Mouse (Mus musculus) neural tube, embryonic 13.5 days (tissue): ENCODE data around the gene Gtf3c3. TPM values are rescaled to one million over a fixed set of nuclear protein-coding genes. Genes with fewer than 3 reads are reported as not detected.

Experiments used
- ATAC-seq: fragments of 200-750 bp; cut with Nextera tagmentation; 2 replicates; pipeline ENCODE4 v1.8.0; 2017; ENCODE audit warnings: low read depth, mild to moderate bottlenecking, moderate TSS enrichment, moderate library complexity
- H3K27ac ChIP-seq: fragments of 300-500 bp; sonication (generic); replicated peaks from 2 replicates; pipeline ENCODE4 v1.5.1; 2015; ENCODE audit warnings: moderate library complexity, mild to moderate bottlenecking, inconsistent platforms
- H3K27me3 ChIP-seq: fragments of 300-500 bp; sonication (generic); 2 replicates; pipeline ENCODE4 v1.6.1; 2015; ENCODE audit warnings: mild to moderate bottlenecking, inconsistent platforms
- H3K36me3 ChIP-seq: fragments of 300-500 bp; sonication (generic); 2 replicates; pipeline ENCODE4 v1.6.1; 2015; ENCODE audit warnings: mild to moderate bottlenecking, inconsistent platforms
- H3K4me1 ChIP-seq: fragments of 300-500 bp; sonication (generic); replicated peaks from 2 replicates; pipeline ENCODE4 v1.6.1; 2015; ENCODE audit warnings: inconsistent platforms
- H3K4me2 ChIP-seq: fragments of 300-500 bp; sonication (generic); 2 replicates; pipeline ENCODE4 v1.6.1; 2015; ENCODE audit warnings: inconsistent platforms, mild to moderate bottlenecking, moderate library complexity
- H3K4me3 ChIP-seq: fragments of 300-500 bp; sonication (generic); 2 replicates; pipeline ENCODE4 v1.5.1; 2015; ENCODE audit warnings: mild to moderate bottlenecking, inconsistent platforms
- H3K9ac ChIP-seq: fragments of 300-500 bp; sonication (generic); 2 replicates; pipeline ENCODE4 v1.6.1; 2015; ENCODE audit warnings: moderate library complexity, mild to moderate bottlenecking, inconsistent platforms
- H3K9me3 ChIP-seq: fragments of 300-500 bp; sonication (generic); 2 replicates; pipeline ENCODE4 v1.6.1; 2016; ENCODE audit warnings: inconsistent platforms
- WGBS: fragments of 180-500 bp; shearing (Covaris S2); methylation state at CpG from one replicate; pipeline ENCODE4 v1.1.7; 2015; 5-methylcytosine and 5-hydroxymethylcytosine counted together
- polyA plus RNA-seq: library from polyadenylated mRNA; unstranded; fragments of >200 nt; fragmentation: Nextera tagmentation; extraction: Ambion mirVana; gene quantifications from 2 replicates; pipeline ENCODE4 v1.2.1, GENCODE M21; 2015

The Gtf3c3 gene
- polyA plus RNA-seq: 21.6 and 23.0 TPM in 2 replicates

DNA sequence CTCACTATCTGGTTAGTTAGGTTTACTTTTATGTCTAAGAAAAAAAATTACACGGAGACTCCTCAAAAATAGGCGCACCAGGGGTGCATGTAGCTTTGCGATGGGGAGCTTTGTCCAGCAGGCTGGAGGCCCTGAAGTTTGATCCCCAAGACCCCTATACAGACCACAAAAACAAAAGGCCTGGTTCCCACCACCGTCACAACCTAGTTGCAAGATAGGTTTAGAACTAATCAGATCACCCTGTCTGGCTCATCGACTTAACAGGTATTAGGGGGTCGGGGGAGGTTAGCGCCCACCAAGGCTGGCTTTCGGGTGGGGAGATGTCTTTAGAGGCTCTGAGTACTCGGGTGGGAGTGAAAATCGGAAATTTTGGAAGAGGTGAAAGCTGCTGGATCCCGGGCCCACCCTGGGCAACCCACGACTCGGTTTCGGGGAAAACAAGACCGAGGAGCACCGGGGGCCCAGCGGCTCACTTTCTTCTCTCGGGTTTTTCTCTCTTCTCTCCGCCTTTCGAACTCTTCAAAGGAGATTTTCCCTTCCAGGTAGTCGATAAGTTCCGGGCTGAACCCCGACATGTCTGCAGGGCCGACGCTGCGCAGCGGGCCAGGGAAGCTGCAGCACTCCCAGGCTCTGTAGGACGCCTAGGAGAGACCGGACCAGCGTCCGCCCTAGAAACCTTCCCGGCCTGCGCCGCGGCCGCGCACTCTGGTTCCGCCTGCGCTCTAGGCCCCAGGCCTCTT, at the start of gene Gtf3c3:
Gene Gtf3c3 (minus strand): TSS at position 632 of the 740 bp plus-strand sequence.
- Histone ChIP-seq H3K9me3 (no peaks in the 10 kb centered on the region), H3K9ac (peak within 1 kb of the TSS; percentile 83), H3K4me2 (peak within 1 kb of the TSS; percentile 87), H3K27ac (no peak within 1 kb of the TSS), H3K27me3 (no peaks in the 10 kb centered on the region; the same call in 1 of the 2 replicates), H3K36me3 (peaks cover 5% of the 10 kb centered on the region), H3K4me1 (peaks cover 26% of the 10 kb centered on the region), H3K4me3 (peak within 1 kb of the TSS; percentile 67)
- ATAC-seq: peak; percentile 100
- WGBS: 4% methylated on average over 39 of the region's 39 CpGs

DNA sequence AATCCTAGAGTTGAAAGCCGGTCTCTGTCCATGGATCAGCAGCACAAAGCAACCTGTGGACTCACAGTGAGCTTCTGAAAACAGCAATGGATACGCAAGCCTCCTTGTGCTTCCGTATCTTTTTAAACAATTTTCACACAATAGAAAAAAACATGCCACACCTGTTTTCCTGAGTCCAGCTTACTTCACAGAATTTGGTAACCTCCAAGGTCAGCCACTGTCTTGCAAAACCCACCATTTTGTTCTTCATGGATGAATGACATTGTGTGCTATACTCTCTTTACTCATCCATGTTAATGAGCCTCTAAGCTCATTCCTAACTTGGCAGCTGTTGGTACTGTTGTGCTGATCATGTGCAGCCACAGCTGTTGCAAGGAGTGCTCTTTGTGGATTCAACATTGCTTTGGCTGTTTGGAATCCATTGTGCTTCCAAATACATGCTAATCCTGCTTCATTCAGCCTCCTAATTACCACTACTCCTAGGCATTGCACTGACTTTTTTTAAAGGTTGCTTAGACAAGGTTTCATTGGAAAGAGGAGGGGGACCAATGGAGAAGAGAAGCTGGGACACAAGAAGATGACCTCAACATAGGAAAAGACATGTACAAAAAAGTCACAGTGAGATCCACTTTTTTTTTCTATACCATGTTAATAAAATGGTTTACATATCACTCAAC, 46.1 kb upstream of the Gtf3c3 start:
- 91% methylated on average over 3 of the region's 3 CpGs for WGBS
- no peak for ATAC-seq
- Histone ChIP-seq H3K4me3 (no peak overlapping the region), H3K27me3 (no peaks in the 10 kb centered on the region), H3K9me3 (no peaks in the 10 kb centered on the region), H3K27ac (no peak overlapping the region), H3K9ac (no peak overlapping the region), H3K4me1 (no peaks in the 10 kb centered on the region), H3K36me3 (peaks cover 66% of the 10 kb centered on the region), H3K4me2 (no peak overlapping the region)

- ATAC-seq: no peak
- no peaks in the 10 kb centered on the region for H3K9me3 ChIP-seq
- no peaks in the 10 kb centered on the region for H3K4me1 ChIP-seq
- peaks cover 49% of the 10 kb centered on the region for H3K36me3 ChIP-seq
- no peak overlapping the region for H3K9ac ChIP-seq
- no peaks in the 10 kb centered on the region for H3K27me3 ChIP-seq
- H3K4me2 ChIP-seq: no peak overlapping the region
- H3K4me3 ChIP-seq: no peak overlapping the region
- no peak overlapping the region for H3K27ac ChIP-seq
- WGBS: 96% methylated on average over 12 of the region's 12 CpGs
Measured at GRCm38 (mm10) chr1:54480491-54480890, 41.7 kb upstream of the Gtf3c3 start.

GRCm38 (mm10) chr1:54468662-54469061, 29.9 kb upstream of the Gtf3c3 start:
- Histone ChIP-seq H3K9ac (no peak overlapping the region), H3K9me3 (no peaks in the 10 kb centered on the region), H3K27me3 (no peaks in the 10 kb centered on the region), H3K4me3 (no peak overlapping the region), H3K4me1 (no peaks in the 10 kb centered on the region), H3K4me2 (no peak overlapping the region), H3K27ac (no peak overlapping the region), H3K36me3 (peaks cover 3% of the 10 kb centered on the region; the same call in 1 of the 2 replicates)
- no peak for ATAC-seq

DNA sequence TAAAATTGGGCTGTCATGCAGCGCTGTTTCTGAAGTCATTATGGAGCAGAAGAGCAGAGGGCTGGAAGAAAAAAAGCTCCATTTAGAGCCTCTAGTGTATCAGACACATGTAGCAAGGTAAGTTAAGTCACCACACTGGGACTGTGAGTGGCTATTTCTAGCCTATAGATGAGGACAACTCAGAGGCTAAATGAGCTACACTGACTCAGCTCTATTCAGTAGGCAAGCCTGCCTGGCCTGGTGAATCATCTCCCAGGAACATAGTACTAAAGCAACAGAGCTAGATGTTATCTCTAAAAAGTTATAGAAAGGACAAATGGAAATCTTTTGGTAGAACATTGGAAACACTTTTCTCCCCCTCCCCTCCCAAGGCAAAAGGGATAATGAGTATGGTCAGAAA, 28.6 kb upstream of the Gtf3c3 start:
- Histone ChIP-seq H3K27ac (no peak overlapping the region), H3K27me3 (no peaks in the 10 kb centered on the region), H3K9me3 (no peaks in the 10 kb centered on the region), H3K4me1 (no peaks in the 10 kb centered on the region), H3K9ac (no peak overlapping the region), H3K4me2 (no peak overlapping the region), H3K4me3 (no peak overlapping the region), H3K36me3 (peaks cover 3% of the 10 kb centered on the region; the same call in 1 of the 2 replicates)
- whole genome bisulfite sequencing: 93% methylated on average over 1 of the region's 1 CpGs
- no peak for ATAC-seq

GRCm38 (mm10) chr1:54452116-54452515, 13.3 kb upstream of the Gtf3c3 start:
- ATAC-seq: no peak
- no peaks in the 10 kb centered on the region for H3K4me1 ChIP-seq
- H3K27ac ChIP-seq: no peak overlapping the region
- H3K9ac ChIP-seq: no peak overlapping the region
- H3K36me3 ChIP-seq: no peaks in the 10 kb centered on the region
- no peaks in the 10 kb centered on the region for H3K9me3 ChIP-seq
- H3K27me3 ChIP-seq: no peaks in the 10 kb centered on the region
- 82% methylated on average over 2 of the region's 2 CpGs for WGBS
- H3K4me3 ChIP-seq: no peak overlapping the region
- no peak overlapping the region for H3K4me2 ChIP-seq

GRCm38 (mm10) chr1:54448833-54449232, 10.1 kb upstream of the Gtf3c3 start:
- Histone ChIP-seq H3K4me1 (no peaks in the 10 kb centered on the region), H3K27me3 (0 out of 2 replicates have a peak, but pooled peaks cover 2% of the 10 kb centered on the region), H3K9me3 (no peaks in the 10 kb centered on the region), H3K36me3 (no peaks in the 10 kb centered on the region), H3K4me2 (no peak overlapping the region), H3K27ac (no peak overlapping the region), H3K9ac (no peak overlapping the region), H3K4me3 (no peak overlapping the region)
- WGBS: 84% methylated on average over 4 of the region's 4 CpGs
- ATAC-seq: no peak

- H3K4me1 ChIP-seq: peaks cover 4% of the 10 kb centered on the region; the same call in 1 of the 2 replicates
- peaks cover 2% of the 10 kb centered on the region; the same call in 1 of the 2 replicates for H3K27me3 ChIP-seq
- H3K4me2 ChIP-seq: no peak overlapping the region
- no peak for ATAC-seq
- H3K27ac ChIP-seq: no peak overlapping the region
- H3K36me3 ChIP-seq: no peaks in the 10 kb centered on the region
- no peaks in the 10 kb centered on the region for H3K9me3 ChIP-seq
- 56% methylated on average over 7 of the region's 7 CpGs for WGBS
- H3K4me3 ChIP-seq: no peak overlapping the region
- H3K9ac ChIP-seq: no peak overlapping the region
Measured at GRCm38 (mm10) chr1:54443641-54444040, 4.9 kb upstream of the Gtf3c3 start.

DNA sequence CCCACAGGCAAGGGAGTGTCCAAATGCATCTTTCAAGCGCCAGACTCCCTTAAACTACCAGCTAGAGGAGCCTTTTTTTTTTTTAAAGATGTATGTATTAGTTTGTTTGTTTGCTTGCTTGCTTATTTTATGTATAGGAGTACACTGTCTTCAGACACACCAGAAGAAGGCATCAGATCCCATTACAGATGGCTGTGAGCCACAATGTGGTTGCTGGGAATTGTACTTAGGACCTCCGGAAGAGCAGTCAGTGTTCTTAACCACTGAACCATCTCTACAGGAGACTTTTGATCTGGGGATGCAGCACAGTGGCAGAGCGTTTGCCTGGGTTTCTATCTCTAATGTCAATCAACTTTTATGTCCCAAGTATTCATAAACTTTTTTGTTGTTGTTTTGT, 307 bp upstream of the Gtf3c3 start:
- H3K4me2 ChIP-seq: peak overlapping the region; percentile 87
- peaks cover 26% of the 10 kb centered on the region for H3K4me1 ChIP-seq
- no peaks in the 10 kb centered on the region; the same call in 1 of the 2 replicates for H3K27me3 ChIP-seq
- 53% methylated on average over 3 of the region's 3 CpGs for WGBS
- H3K4me3 ChIP-seq: peak overlapping the region; percentile 67
- peak; percentile 8; the same call in 1 of the 2 replicates for ATAC-seq
- no peaks in the 10 kb centered on the region for H3K9me3 ChIP-seq
- peaks cover under 1% of the 10 kb centered on the region; the same call in 1 of the 2 replicates for H3K36me3 ChIP-seq
- H3K9ac ChIP-seq: peak overlapping the region; percentile 83
- no peak overlapping the region for H3K27ac ChIP-seq

GRCm38 (mm10) chr1:54422195-54422750, 16.5 kb downstream of the Gtf3c3 start:
- WGBS: 97% methylated on average over 4 of the region's 4 CpGs
- ATAC-seq: no peak

GRCm38 (mm10) chr1:54421670-54422069, 17.1 kb downstream of the Gtf3c3 start:
- Histone ChIP-seq H3K36me3 (peaks cover 81% of the 10 kb centered on the region), H3K4me2 (no peak overlapping the region), H3K4me3 (no peak overlapping the region), H3K27me3 (no peaks in the 10 kb centered on the region), H3K27ac (no peak overlapping the region), H3K9me3 (no peaks in the 10 kb centered on the region), H3K4me1 (no peaks in the 10 kb centered on the region), H3K9ac (no peak overlapping the region)
- WGBS: 95% methylated on average over 3 of the region's 3 CpGs
- ATAC-seq: no peak

More at GRCm38 (mm10) chr1:54422195-54422750, 16.5 kb downstream of the Gtf3c3 start:
- peaks cover 85% of the 10 kb centered on the region for H3K36me3 ChIP-seq
- no peaks in the 10 kb centered on the region for H3K4me1 ChIP-seq
- no peak overlapping the region for H3K4me2 ChIP-seq
- no peak overlapping the region for H3K9ac ChIP-seq
- no peak overlapping the region for H3K27ac ChIP-seq
- H3K9me3 ChIP-seq: no peaks in the 10 kb centered on the region
- no peak overlapping the region for H3K4me3 ChIP-seq
- no peaks in the 10 kb centered on the region for H3K27me3 ChIP-seq

DNA sequence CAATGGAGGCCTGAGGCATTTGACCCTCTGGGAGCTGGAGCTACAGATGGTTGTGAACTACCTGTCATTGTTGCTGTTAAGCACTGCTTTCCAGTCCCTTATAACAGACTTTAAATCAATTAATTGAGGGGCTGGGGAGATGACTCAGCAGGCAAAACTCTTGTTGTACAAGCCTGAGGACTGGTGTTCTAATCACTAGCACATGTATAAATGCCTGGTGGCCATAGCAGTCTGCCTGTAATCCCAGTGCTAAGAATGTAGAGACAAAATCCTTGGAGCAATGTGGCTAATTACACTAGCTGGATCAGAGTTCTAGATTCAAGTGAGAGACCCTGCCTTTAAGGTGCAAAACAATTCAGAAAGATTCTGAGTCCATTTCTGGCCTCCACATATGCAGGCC, 36.0 kb downstream of the Gtf3c3 start:
- ATAC-seq: no peak
- no peaks in the 10 kb centered on the region for H3K27me3 ChIP-seq
- H3K4me1 ChIP-seq: no peaks in the 10 kb centered on the region
- peaks cover 65% of the 10 kb centered on the region for H3K36me3 ChIP-seq
- no peak overlapping the region for H3K9ac ChIP-seq
- H3K4me2 ChIP-seq: no peak overlapping the region
- H3K27ac ChIP-seq: no peak overlapping the region
- no peaks in the 10 kb centered on the region for H3K9me3 ChIP-seq
- no peak overlapping the region for H3K4me3 ChIP-seq
